Mouse (Mus musculus): Measurements from ENCODE around the gene Mtmr11. TPM values are rescaled to one million over a fixed set of nuclear protein-coding genes. Genes with fewer than 3 reads are reported as not detected.
"Not testable (repeated sequence)": the region's sequence is repeated elsewhere in the genome, so short reads cannot be mapped to it uniquely, and the experiment has no call there.

The Mtmr11 gene
- polyA plus RNA-seq, 1 experiment from 2014 or later: 9.1 TPM

GRCm38 (mm10) chr3:96195616-96196313 is 34.0 kb downstream of the Mtmr11 start:
- no peaks in the 10 kb centered on the region; the same call in 1 of the 2 replicates for H3K9me3 ChIP-seq
- ATAC-seq: no peak
- H3K27ac ChIP-seq: no peak overlapping the region
- WGBS: 94% methylated on average over 11 of the region's 11 CpGs
- peak overlapping the region; percentile 93 for H3K4me2 ChIP-seq (replicated peaks)
- H3K36me3 ChIP-seq: peaks cover 46% of the 10 kb centered on the region
- peak overlapping the region; percentile 71; the same call in 1 of the 2 replicates for H3K4me3 ChIP-seq (replicated peaks)
- no peaks in the 10 kb centered on the region for H3K27me3 ChIP-seq
- H3K4me1 ChIP-seq (replicated peaks): peaks cover 17% of the 10 kb centered on the region
- no peak overlapping the region for H3K9ac ChIP-seq (replicated peaks)

GRCm38 (mm10) chr3:96196437-96197128 is 34.8 kb downstream of the Mtmr11 start:
- peak; percentile 65 for ATAC-seq
- H3K27me3 ChIP-seq: no peaks in the 10 kb centered on the region
- peaks cover 40% of the 10 kb centered on the region for H3K36me3 ChIP-seq
- peak overlapping the region; percentile 88 for H3K9ac ChIP-seq (replicated peaks)
- peak overlapping the region; percentile 96 for H3K27ac ChIP-seq
- peak overlapping the region; percentile 71 for H3K4me3 ChIP-seq (replicated peaks)
- no peaks in the 10 kb centered on the region; the same call in 1 of the 2 replicates for H3K9me3 ChIP-seq
- peaks cover 17% of the 10 kb centered on the region for H3K4me1 ChIP-seq (replicated peaks)
- peak overlapping the region; percentile 93 for H3K4me2 ChIP-seq (replicated peaks)
- 19% methylated on average over 27 of the region's 27 CpGs for WGBS

GRCm38 (mm10) chr3:96197129-96197749 is 35.4 kb downstream of the Mtmr11 start:
- under 1% methylated on average over 50 of the region's 50 CpGs for WGBS
- Histone ChIP-seq H3K9me3 (no peaks in the 10 kb centered on the region; the same call in 1 of the 2 replicates), H3K4me3 (replicated peaks) (peak overlapping the region; percentile 71), H3K9ac (replicated peaks) (peak overlapping the region; percentile 88), H3K27me3 (no peaks in the 10 kb centered on the region), H3K36me3 (peaks cover 34% of the 10 kb centered on the region), H3K4me2 (replicated peaks) (peak overlapping the region; percentile 93), H3K27ac (peak overlapping the region; percentile 96), H3K4me1 (replicated peaks) (peaks cover 17% of the 10 kb centered on the region)
- peak; percentile 97 for ATAC-seq

- no peak overlapping the region for H3K27ac ChIP-seq
- H3K4me2 ChIP-seq (replicated peaks): peak overlapping the region; percentile 93
- H3K36me3 ChIP-seq: peaks cover 26% of the 10 kb centered on the region
- peak overlapping the region; percentile 71 for H3K4me3 ChIP-seq (replicated peaks)
- peak; percentile 12; the same call in 1 of the 2 replicates for ATAC-seq
- no peak overlapping the region; the same call in 1 of the 2 replicates for H3K9ac ChIP-seq (replicated peaks)
- peaks cover 17% of the 10 kb centered on the region for H3K4me1 ChIP-seq (replicated peaks)
- no peaks in the 10 kb centered on the region for H3K27me3 ChIP-seq
- 3% methylated on average over 6 of the region's 6 CpGs for WGBS
- no peaks in the 10 kb centered on the region; the same call in 1 of the 2 replicates for H3K9me3 ChIP-seq
These were observed 36.4 kb downstream of the Mtmr11 start for GRCm38 (mm10) chr3:96198181-96198580.

- not testable (repeated sequence) for H3K4me3 ChIP-seq (replicated peaks); ATAC-seq; H3K27ac ChIP-seq; H3K27me3 ChIP-seq; H3K9me3 ChIP-seq; H3K9ac ChIP-seq (replicated peaks)
- WGBS: 28% methylated on average over 8 of the region's 8 CpGs
- Histone ChIP-seq H3K4me1 (replicated peaks) (peaks cover 17% of the 10 kb centered on the region), H3K36me3 (peaks cover 20% of the 10 kb centered on the region), H3K4me2 (replicated peaks) (peak overlapping the region; percentile 93)
These were observed 36.9 kb downstream of the Mtmr11 start for GRCm38 (mm10) chr3:96198601-96199251.

GRCm38 (mm10) chr3:96199731-96200130 is 37.9 kb downstream of the Mtmr11 start:
- no peak overlapping the region for H3K27ac ChIP-seq
- WGBS: 69% methylated on average over 2 of the region's 2 CpGs
- no peaks in the 10 kb centered on the region; the same call in 1 of the 2 replicates for H3K9me3 ChIP-seq
- no peaks in the 10 kb centered on the region for H3K27me3 ChIP-seq
- H3K36me3 ChIP-seq: peaks cover 10% of the 10 kb centered on the region
- H3K4me2 ChIP-seq (replicated peaks): no peak overlapping the region
- H3K4me1 ChIP-seq (replicated peaks): peaks cover 17% of the 10 kb centered on the region
- ATAC-seq: no peak
- H3K4me3 ChIP-seq (replicated peaks): no peak overlapping the region
- no peak overlapping the region for H3K9ac ChIP-seq (replicated peaks)

- 85% methylated on average over 3 of the region's 3 CpGs for WGBS
These were observed 46.0 kb downstream of the Mtmr11 start for GRCm38 (mm10) chr3:96207819-96208218.

GRCm38 (mm10) chr3:96209242-96209641 is 47.4 kb downstream of the Mtmr11 start:
- Histone ChIP-seq H3K9me3 (no peaks in the 10 kb centered on the region), H3K4me1 (replicated peaks) (0 out of 2 replicates have a peak, but pooled peaks cover 4% of the 10 kb centered on the region), H3K4me3 (replicated peaks) (no peak overlapping the region), H3K27me3 (no peaks in the 10 kb centered on the region), H3K27ac (no peak overlapping the region), H3K4me2 (replicated peaks) (no peak overlapping the region), H3K36me3 (no peaks in the 10 kb centered on the region), H3K9ac (replicated peaks) (no peak overlapping the region)
- no peak for ATAC-seq
- 25% methylated on average over 15 of the region's 15 CpGs for WGBS

More at GRCm38 (mm10) chr3:96207819-96208218, 46.0 kb downstream of the Mtmr11 start:
- Histone ChIP-seq H3K4me3 (replicated peaks) (no peak overlapping the region), H3K4me1 (replicated peaks) (0 out of 2 replicates have a peak, but pooled peaks cover 4% of the 10 kb centered on the region), H3K9me3 (no peaks in the 10 kb centered on the region), H3K36me3 (no peaks in the 10 kb centered on the region), H3K4me2 (replicated peaks) (no peak overlapping the region), H3K27me3 (no peaks in the 10 kb centered on the region), H3K9ac (replicated peaks) (no peak overlapping the region), H3K27ac (no peak overlapping the region)
- no peak for ATAC-seq

GRCm38 (mm10) chr3:96219191-96219641 is 57.4 kb downstream of the Mtmr11 start:
- H3K27ac ChIP-seq: peak overlapping the region; percentile 96
- H3K27me3 ChIP-seq: peaks cover 9% of the 10 kb centered on the region; the same call in 1 of the 2 replicates
- WGBS: 0% methylated on average over 12 of the region's 12 CpGs
- no peaks in the 10 kb centered on the region for H3K9me3 ChIP-seq
- peak; percentile 32 for ATAC-seq
- H3K4me3 ChIP-seq (replicated peaks): peak overlapping the region; percentile 67
- H3K4me1 ChIP-seq (replicated peaks): peaks cover 37% of the 10 kb centered on the region
- peak overlapping the region; percentile 86 for H3K4me2 ChIP-seq (replicated peaks)
- no peaks in the 10 kb centered on the region for H3K36me3 ChIP-seq
- peak overlapping the region; percentile 70 for H3K9ac ChIP-seq (replicated peaks)

- peak; percentile 94 for ATAC-seq
- Histone ChIP-seq H3K4me1 (replicated peaks) (peaks cover 39% of the 10 kb centered on the region), H3K4me2 (replicated peaks) (peak within 1 kb of the TSS; percentile 86), H3K4me3 (replicated peaks) (peak within 1 kb of the TSS; percentile 67), H3K9me3 (no peaks in the 10 kb centered on the region), H3K36me3 (no peaks in the 10 kb centered on the region), H3K9ac (replicated peaks) (peak within 1 kb of the TSS; percentile 82), H3K27me3 (peaks cover 9% of the 10 kb centered on the region; the same call in 1 of the 2 replicates), H3K27ac (peak within 1 kb of the TSS; percentile 96)
- under 1% methylated on average over 37 of the region's 37 CpGs for whole genome bisulfite sequencing
These were observed 57.9 kb downstream of the Mtmr11 start, which contains the start of the genes Bola1 and Hist2h2ab for GRCm38 (mm10) chr3:96219661-96220130. Gene Bola1 (minus strand): TSS chr3:96219709. Gene Hist2h2ab (plus strand): TSS chr3:96219865.

- peak overlapping the region; percentile 96 for H3K27ac ChIP-seq
- H3K36me3 ChIP-seq, H3K9me3 ChIP-seq, H3K27me3 ChIP-seq: not testable (repeated sequence)
- peak overlapping the region; percentile 67 for H3K4me3 ChIP-seq (replicated peaks)
- peak; percentile 18; the same call in 1 of the 2 replicates for ATAC-seq
- H3K4me2 ChIP-seq (replicated peaks): peak overlapping the region; percentile 86
- H3K4me1 ChIP-seq (replicated peaks): peaks cover 43% of the 10 kb centered on the region
- under 1% methylated on average over 34 of the region's 47 CpGs for WGBS
- H3K9ac ChIP-seq (replicated peaks): peak overlapping the region; percentile 82
These were observed 58.4 kb downstream of the Mtmr11 start for GRCm38 (mm10) chr3:96220131-96220764.

Measured in midbrain, embryonic 13.5 days (tissue).